Mouse (Mus musculus): ENCODE measurements around the gene Wdr5. TPM values are rescaled to one million over a fixed set of nuclear protein-coding genes. Genes with fewer than 3 reads are reported as not detected.
A peak's percentile ranks its signal among the peaks of the same experiment; 100 is the strongest.

The Wdr5 gene
- 33.7 and 36.1 TPM in 2 replicates for polyA plus RNA-seq (2016; fragmentation: Nextera tagmentation; extraction: Ambion mirVana)

- Histone ChIP-seq H3K27me3 (replicated peaks) (no peaks in the 10 kb centered on the region), H3K4me2 (peak within 1 kb of the TSS; percentile 99), H3K9me3 (replicated peaks) (no peaks in the 10 kb centered on the region), H3K4me1 (replicated peaks) (peaks cover 28% of the 10 kb centered on the region), H3K9ac (peak within 1 kb of the TSS; percentile 93), H3K27ac (ENCODE audit: poor library complexity, severe bottlenecking) (peak within 1 kb of the TSS; percentile 83), H3K36me3 (peaks cover 16% of the 10 kb centered on the region), H3K4me3 (peak within 1 kb of the TSS; percentile 89)
- WGBS = under 1% methylated on average over 57 of the region's 57 CpGs
- ATAC-seq (ENCODE audit: insufficient number of reproducible peaks, low FRiP score) = peak; percentile 92
Observed at GRCm38 (mm10) chr2:27514639-27515328, at the start of gene Wdr5. Gene Wdr5, plus strand, starts transcription at chr2:27515157.

DNA sequence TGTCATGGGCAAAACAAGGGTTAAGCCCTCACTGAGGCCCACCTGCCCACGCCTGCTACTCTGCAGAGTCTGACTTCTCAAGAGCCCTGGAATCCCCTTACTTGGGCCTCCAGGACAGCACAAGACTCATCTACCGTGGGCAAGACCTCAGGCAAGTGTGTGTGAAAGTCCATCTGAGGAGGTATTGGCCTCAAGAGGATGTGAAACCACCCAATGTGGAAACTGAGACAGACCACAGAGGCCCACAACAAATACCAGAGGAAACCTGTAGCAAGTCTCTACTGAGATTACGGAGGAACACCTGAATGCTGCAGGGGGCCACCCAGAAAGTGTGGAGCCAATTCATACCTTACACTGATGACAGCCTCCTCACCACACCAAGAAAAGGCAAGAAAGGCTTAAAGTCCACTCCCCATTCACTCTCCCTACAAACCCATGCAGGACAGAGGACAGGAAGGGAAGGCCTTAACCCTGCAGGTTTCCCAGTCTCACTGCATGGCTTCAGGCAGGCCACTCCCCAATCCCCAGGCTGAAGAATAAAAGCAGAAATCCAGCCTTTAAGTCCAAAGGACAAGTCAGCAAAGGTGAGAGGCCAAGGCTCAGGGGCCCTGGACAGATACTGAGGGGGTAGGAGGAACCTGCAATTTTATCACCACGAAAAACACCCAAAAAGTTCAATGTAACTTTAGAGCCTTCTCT lies 45.5 kb upstream of the Wdr5 start:
- H3K4me1 ChIP-seq (replicated peaks) = peaks cover 79% of the 10 kb centered on the region
- WGBS = 71% methylated on average over 4 of the region's 4 CpGs
- ATAC-seq (ENCODE audit: insufficient number of reproducible peaks, low FRiP score) = no peak
- H3K27me3 ChIP-seq (replicated peaks) = no peaks in the 10 kb centered on the region
- no peaks in the 10 kb centered on the region for H3K9me3 ChIP-seq (replicated peaks)
- H3K36me3 ChIP-seq = peaks cover 38% of the 10 kb centered on the region
- H3K9ac ChIP-seq = peak overlapping the region; percentile 17; the same call in 1 of the 2 replicates
- peak overlapping the region; percentile 4; the same call in 1 of the 2 replicates for H3K4me2 ChIP-seq
- H3K27ac ChIP-seq (ENCODE audit: poor library complexity, severe bottlenecking) = 0 out of 2 replicates have a peak overlapping the region, but pooled peaks have one; percentile 5
- no peak overlapping the region for H3K4me3 ChIP-seq

DNA sequence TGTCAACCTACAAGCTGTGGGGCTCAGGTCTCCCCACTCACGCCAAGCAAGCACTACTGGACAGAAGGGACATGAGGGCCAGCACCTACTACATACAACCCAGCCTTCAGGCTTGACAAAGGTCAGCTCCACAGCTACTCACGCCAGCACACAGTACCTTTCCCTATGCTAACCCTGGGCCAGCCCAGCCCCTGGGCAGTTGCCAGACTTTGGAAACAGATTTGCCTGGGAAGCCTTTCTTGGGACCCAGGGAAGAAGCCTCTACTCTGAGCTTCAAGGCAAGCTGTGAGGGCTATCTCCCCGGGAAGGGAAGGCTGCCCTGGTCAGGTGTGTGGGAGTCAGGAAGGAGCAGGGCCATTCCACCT lies 45.0 kb upstream of the Wdr5 start:
- no peak overlapping the region for H3K4me3 ChIP-seq
- WGBS = 64% methylated on average over 3 of the region's 3 CpGs
- H3K36me3 ChIP-seq = peaks cover 35% of the 10 kb centered on the region
- H3K9ac ChIP-seq = 0 out of 2 replicates have a peak overlapping the region, but pooled peaks have one; percentile 23
- no peak for ATAC-seq (ENCODE audit: insufficient number of reproducible peaks, low FRiP score)
- no peaks in the 10 kb centered on the region for H3K27me3 ChIP-seq (replicated peaks)
- H3K4me1 ChIP-seq (replicated peaks) = peaks cover 79% of the 10 kb centered on the region
- H3K9me3 ChIP-seq (replicated peaks) = no peaks in the 10 kb centered on the region
- no peak overlapping the region for H3K4me2 ChIP-seq
- 0 out of 2 replicates have a peak overlapping the region, but pooled peaks have one; percentile 1 for H3K27ac ChIP-seq (ENCODE audit: poor library complexity, severe bottlenecking)

GRCm38 (mm10) chr2:27470535-27470934 lies 44.4 kb upstream of the Wdr5 start:
- 77% methylated on average over 2 of the region's 2 CpGs for WGBS
- Histone ChIP-seq H3K4me2 (no peak overlapping the region), H3K9me3 (replicated peaks) (no peaks in the 10 kb centered on the region), H3K36me3 (peaks cover 31% of the 10 kb centered on the region), H3K4me1 (replicated peaks) (peaks cover 79% of the 10 kb centered on the region), H3K27ac (ENCODE audit: poor library complexity, severe bottlenecking) (no peak overlapping the region), H3K4me3 (no peak overlapping the region), H3K9ac (no peak overlapping the region), H3K27me3 (replicated peaks) (no peaks in the 10 kb centered on the region)
- ATAC-seq (ENCODE audit: insufficient number of reproducible peaks, low FRiP score) = no peak

DNA sequence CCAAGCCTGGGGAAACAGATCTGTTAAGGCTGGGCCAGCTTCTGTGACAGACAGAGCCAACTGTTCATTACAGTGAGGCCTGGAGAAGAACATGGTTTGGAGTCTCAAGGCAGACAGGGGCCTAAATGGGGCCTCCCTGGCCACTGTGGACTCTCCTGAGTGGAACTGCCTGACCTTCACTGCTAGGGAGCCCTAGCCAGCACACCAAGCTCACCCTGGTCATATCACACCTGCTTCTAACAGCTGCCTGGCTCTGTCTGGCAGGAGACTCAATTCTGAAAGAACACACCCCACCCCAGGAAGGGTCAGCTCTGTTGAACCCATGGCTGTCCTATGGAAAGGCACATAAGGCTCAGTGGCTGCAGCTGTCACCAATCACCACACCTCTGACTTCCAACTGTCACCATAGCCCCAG lies 43.8 kb upstream of the Wdr5 start:
- no peaks in the 10 kb centered on the region for H3K27me3 ChIP-seq (replicated peaks)
- peaks cover 26% of the 10 kb centered on the region for H3K36me3 ChIP-seq
- H3K9me3 ChIP-seq (replicated peaks) = no peaks in the 10 kb centered on the region
- H3K27ac ChIP-seq (ENCODE audit: poor library complexity, severe bottlenecking) = no peak overlapping the region
- ATAC-seq (ENCODE audit: insufficient number of reproducible peaks, low FRiP score) = no peak
- peaks cover 78% of the 10 kb centered on the region for H3K4me1 ChIP-seq (replicated peaks)
- H3K4me2 ChIP-seq = peak overlapping the region; percentile 6; the same call in 1 of the 2 replicates
- H3K4me3 ChIP-seq = no peak overlapping the region
- peak overlapping the region; percentile 9; the same call in 1 of the 2 replicates for H3K9ac ChIP-seq

DNA sequence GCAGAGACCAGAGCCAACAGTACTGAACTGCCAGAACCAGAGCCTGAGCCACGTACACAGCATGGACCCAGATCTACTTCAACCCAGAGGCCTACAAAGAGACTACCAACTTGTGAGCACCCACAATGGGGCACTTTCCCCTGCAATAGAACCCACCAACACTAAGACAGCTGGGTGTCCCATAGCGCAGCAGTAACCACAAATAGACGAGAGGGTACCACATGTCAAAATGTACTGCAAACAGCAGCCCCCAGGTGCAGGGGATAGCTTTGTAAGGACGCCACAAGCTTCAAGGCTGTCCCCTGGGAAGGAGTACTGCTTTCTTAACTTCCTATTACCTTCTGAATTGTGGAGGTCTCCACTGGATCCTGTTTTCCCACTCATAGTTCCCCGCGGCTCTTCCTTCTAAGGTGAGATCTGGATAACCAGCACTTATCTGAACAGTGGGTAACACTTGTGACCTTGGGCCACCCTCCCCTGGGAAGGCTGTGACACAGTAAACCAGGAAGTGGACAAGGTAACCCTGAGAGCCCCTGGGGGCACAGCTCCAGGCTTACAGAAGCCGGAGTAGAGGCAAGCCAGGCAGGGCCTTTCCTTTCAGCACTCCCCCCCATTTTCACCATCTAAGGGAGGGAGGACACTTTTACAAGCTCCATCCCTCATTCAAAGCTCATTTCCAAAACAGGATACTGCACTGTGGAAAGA lies 41.7 kb upstream of the Wdr5 start:
- H3K27ac ChIP-seq (ENCODE audit: poor library complexity, severe bottlenecking) = peak overlapping the region; percentile 52
- WGBS = 51% methylated on average over 7 of the region's 7 CpGs
- no peaks in the 10 kb centered on the region for H3K9me3 ChIP-seq (replicated peaks)
- H3K4me3 ChIP-seq = peak overlapping the region; percentile 92
- H3K9ac ChIP-seq = peak overlapping the region; percentile 98
- peaks cover 11% of the 10 kb centered on the region for H3K36me3 ChIP-seq
- peak overlapping the region; percentile 95 for H3K4me2 ChIP-seq
- no peaks in the 10 kb centered on the region for H3K27me3 ChIP-seq (replicated peaks)
- ATAC-seq (ENCODE audit: insufficient number of reproducible peaks, low FRiP score) = no peak
- H3K4me1 ChIP-seq (replicated peaks) = peaks cover 72% of the 10 kb centered on the region

DNA sequence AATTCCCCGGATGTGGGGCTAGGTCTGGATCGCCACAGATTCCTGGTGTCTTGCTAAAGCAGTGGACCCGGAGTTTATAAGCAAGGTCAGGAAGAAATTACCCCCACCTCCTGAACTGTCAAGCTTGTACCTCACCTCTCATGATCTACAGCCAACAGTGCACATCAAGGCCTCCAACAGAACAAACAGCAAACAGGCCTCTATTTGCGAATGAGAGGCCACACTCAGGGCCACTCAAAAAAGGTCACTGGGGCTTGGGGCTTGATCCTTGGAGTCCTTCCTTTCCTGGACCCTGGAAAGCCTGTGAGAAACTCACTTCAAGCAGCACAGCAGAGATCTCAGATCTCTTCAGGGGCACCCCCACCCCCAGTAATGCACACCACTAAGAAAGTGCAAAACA lies 41.0 kb upstream of the Wdr5 start:
- no peaks in the 10 kb centered on the region for H3K9me3 ChIP-seq (replicated peaks)
- no peaks in the 10 kb centered on the region for H3K27me3 ChIP-seq (replicated peaks)
- peak overlapping the region; percentile 95 for H3K4me2 ChIP-seq
- peaks cover 65% of the 10 kb centered on the region for H3K4me1 ChIP-seq (replicated peaks)
- 28% methylated on average over 4 of the region's 4 CpGs for WGBS
- peak overlapping the region; percentile 92 for H3K4me3 ChIP-seq
- H3K36me3 ChIP-seq = peaks cover 10% of the 10 kb centered on the region
- no peak for ATAC-seq (ENCODE audit: insufficient number of reproducible peaks, low FRiP score)
- peak overlapping the region; percentile 98 for H3K9ac ChIP-seq
- H3K27ac ChIP-seq (ENCODE audit: poor library complexity, severe bottlenecking) = peak overlapping the region; percentile 3

DNA sequence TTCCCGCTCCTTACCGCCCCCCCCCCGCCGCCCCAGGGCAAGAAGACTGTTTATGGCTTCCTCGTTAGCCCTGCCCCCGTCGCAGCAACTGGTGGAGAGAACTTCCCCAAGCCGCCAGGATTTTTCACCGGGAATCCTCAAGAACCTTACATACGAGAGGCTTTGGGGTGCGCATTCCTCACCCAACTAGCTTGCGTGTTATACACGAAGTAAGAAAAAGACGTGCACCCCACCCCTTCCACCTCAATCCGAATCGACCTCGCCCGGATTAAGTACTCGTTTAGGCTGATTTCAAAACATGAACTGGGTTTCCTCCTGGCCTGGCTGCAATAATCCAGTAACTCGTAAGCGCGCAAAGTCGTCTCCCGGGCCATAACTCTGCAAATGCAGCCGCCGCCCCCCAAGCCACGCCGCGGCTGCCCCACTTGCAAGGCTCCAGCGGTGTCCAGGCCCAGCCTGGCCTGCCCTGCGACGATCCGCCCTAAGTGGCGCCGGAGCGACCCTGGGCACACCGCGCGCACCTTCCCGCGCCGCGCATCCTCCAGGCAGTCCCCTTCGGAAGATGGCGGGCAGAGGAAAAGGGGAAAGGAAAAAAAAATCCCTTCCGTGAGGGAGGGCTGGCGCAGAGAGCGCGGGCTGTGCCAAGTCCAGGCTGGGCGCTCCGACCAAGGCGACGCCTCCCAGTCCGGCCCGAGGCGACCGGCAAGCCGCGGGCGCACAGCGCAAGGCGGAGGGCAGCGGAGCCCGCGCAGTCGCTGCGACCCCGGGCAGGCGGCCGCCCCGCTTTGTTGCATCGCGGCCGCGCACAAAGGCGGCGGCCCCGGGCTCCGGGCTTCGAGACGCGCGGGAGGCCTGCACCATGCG lies 40.1 kb upstream of the Wdr5 start:
- peak overlapping the region; percentile 98 for H3K9ac ChIP-seq
- peak; percentile 31; the same call in 1 of the 2 replicates for ATAC-seq (ENCODE audit: insufficient number of reproducible peaks, low FRiP score)
- peaks cover 56% of the 10 kb centered on the region for H3K4me1 ChIP-seq (replicated peaks)
- peak overlapping the region; percentile 92 for H3K4me3 ChIP-seq
- peak overlapping the region; percentile 95 for H3K4me2 ChIP-seq
- peaks cover 5% of the 10 kb centered on the region for H3K36me3 ChIP-seq
- under 1% methylated on average over 83 of the region's 84 CpGs for WGBS
- H3K27me3 ChIP-seq (replicated peaks) = no peaks in the 10 kb centered on the region
- H3K9me3 ChIP-seq (replicated peaks) = no peaks in the 10 kb centered on the region
- peak overlapping the region; percentile 98 for H3K27ac ChIP-seq (ENCODE audit: poor library complexity, severe bottlenecking)

GRCm38 (mm10) chr2:27475495-27476302 lies 39.3 kb upstream of the Wdr5 start:
- WGBS = under 1% methylated on average over 92 of the region's 96 CpGs
- peak; percentile 97 for ATAC-seq (ENCODE audit: insufficient number of reproducible peaks, low FRiP score)
- Histone ChIP-seq H3K4me3 (peak overlapping the region; percentile 92), H3K4me2 (peak overlapping the region; percentile 95), H3K27ac (ENCODE audit: poor library complexity, severe bottlenecking) (peak overlapping the region; percentile 98), H3K9me3 (replicated peaks) (no peaks in the 10 kb centered on the region), H3K36me3 (peaks cover 5% of the 10 kb centered on the region), H3K9ac (peak overlapping the region; percentile 98), H3K4me1 (replicated peaks) (peaks cover 47% of the 10 kb centered on the region), H3K27me3 (replicated peaks) (no peaks in the 10 kb centered on the region)
